Mouse (Mus musculus) testis, adult 2 months (tissue): ENCODE measurements around the gene Crls1.

Experiments
- CTCF ChIP-seq: fragments of 200-500 bp; IDR thresholded peaks from 2 replicates; pipeline ENCODE4 v1.5.1; 2012; ENCODE audit warnings: low read depth, mild to moderate bottlenecking, inconsistent platforms, low read length, moderate library complexity; ENCODE audit not compliant: control insufficient read depth, insufficient read depth, insufficient replicate concordance
- POLR2A ChIP-seq: fragments of 200-500 bp; IDR thresholded peaks from 2 replicates; pipeline ENCODE4 v1.6.1; 2012; ENCODE audit warnings: low read depth, mild to moderate bottlenecking, inconsistent platforms, low read length, moderate library complexity; ENCODE audit not compliant: control insufficient read depth

DNA sequence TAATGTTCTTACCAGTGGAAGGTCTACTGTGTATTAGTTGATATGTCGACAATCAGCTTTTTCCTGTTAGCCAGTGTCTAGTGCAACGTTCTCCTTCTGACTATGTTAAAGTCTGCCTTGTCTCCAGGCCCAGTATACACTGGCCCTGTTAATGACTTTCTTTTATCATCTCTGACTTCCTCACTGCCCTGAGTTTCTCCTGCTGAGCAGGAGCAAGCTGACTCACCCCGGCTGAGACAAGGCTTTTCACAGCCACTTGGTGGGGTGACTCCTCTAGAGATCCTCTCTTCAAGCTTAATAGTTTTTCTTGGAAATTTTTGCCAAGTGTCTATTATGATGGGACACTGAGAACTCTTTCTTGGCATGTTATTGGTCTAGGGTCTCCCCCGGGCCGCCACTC is 9.9 kb downstream of the Crls1 start:
- TF ChIP-seq CTCF (no peak), POLR2A (no peak)
